Mouse (Mus musculus) urinary bladder, postnatal 4 days (tissue): Measurements from ENCODE around the gene Hmgcr.
"Not testable (repeated sequence)": the region's sequence is repeated elsewhere in the genome, so short reads cannot be mapped to it uniquely, and the experiment has no call there.

Source experiments
- DNase-seq, 2 experiments: peaks; one replicate each; pipeline ENCODE4 v3.0.0; 2021 to 2022; ENCODE audit warnings: low spot score in 2 of 2

Hmgcr gene

GRCm38 (mm10) chr13:96671078-96671905 lies 556 bp upstream of the Hmgcr start:
- DNase-seq, result no peak

GRCm38 (mm10) chr13:96670019-96670405 lies 724 bp downstream of the Hmgcr start:
- no peak for DNase-seq

- DNase-seq, result no peak
Measured at GRCm38 (mm10) chr13:96664419-96664974, 6.2 kb downstream of the Hmgcr start.

GRCm38 (mm10) chr13:96663120-96663519 lies 7.6 kb downstream of the Hmgcr start:
- DNase-seq, result not testable (repeated sequence)

- DNase-seq, result no peak
Measured at GRCm38 (mm10) chr13:96660095-96660860, 10.5 kb downstream of the Hmgcr start.

GRCm38 (mm10) chr13:96658936-96659335 lies 11.8 kb downstream of the Hmgcr start:
- no peak for DNase-seq

GRCm38 (mm10) chr13:96656673-96657072 lies 14.1 kb downstream of the Hmgcr start:
- DNase-seq, result no peak

GRCm38 (mm10) chr13:96653041-96653440 lies 17.7 kb downstream of the Hmgcr start:
- no peak for DNase-seq

GRCm38 (mm10) chr13:96645822-96646221 lies 24.9 kb downstream of the Hmgcr start:
- no peak for DNase-seq

- DNase-seq, result no peak
Measured at GRCm38 (mm10) chr13:96644168-96644567, 26.6 kb downstream of the Hmgcr start.

- no peak for DNase-seq
Measured at GRCm38 (mm10) chr13:96630396-96630795, 40.3 kb downstream of the Hmgcr start.

GRCm38 (mm10) chr13:96620891-96621290 lies 49.8 kb downstream of the Hmgcr start:
- no peak for DNase-seq

GRCm38 (mm10) chr13:96614615-96615014 lies 56.1 kb downstream of the Hmgcr start:
- no peak for DNase-seq

- no peak for DNase-seq
Measured at GRCm38 (mm10) chr13:96604242-96604641, 66.5 kb downstream of the Hmgcr start.

- DNase-seq, result no peak
Measured at GRCm38 (mm10) chr13:96599182-96599581, 71.6 kb downstream of the Hmgcr start.
